Mouse (Mus musculus) liver, embryonic 12.5 days (tissue): Measurements from ENCODE around the gene Mmp11. TPM values are rescaled to one million over a fixed set of nuclear protein-coding genes. Genes with fewer than 3 reads are reported as not detected.

Source experiments
- ATAC-seq: fragments of 200-750 bp; cut with Nextera tagmentation; 2 replicates; pipeline ENCODE4 v1.8.0; 2017; ENCODE audit warnings: moderate number of reproducible peaks, mild to moderate bottlenecking, moderate library complexity
- H3K27ac ChIP-seq: fragments of 300-500 bp; sonication (generic); 2 replicates; pipeline ENCODE4 v1.5.1; 2016; ENCODE audit warnings: mild to moderate bottlenecking
- H3K27me3 ChIP-seq: fragments of 300-500 bp; sonication (generic); replicated peaks from 2 replicates; pipeline ENCODE4 v1.6.1; 2016; ENCODE audit warnings: mild to moderate bottlenecking, moderate library complexity
- H3K36me3 ChIP-seq: fragments of 300-500 bp; sonication (generic); 2 replicates; pipeline ENCODE4 v1.6.1; 2016; ENCODE audit warnings: mild to moderate bottlenecking, moderate library complexity
- H3K4me1 ChIP-seq: fragments of 300-500 bp; sonication (generic); 2 replicates; pipeline ENCODE4 v1.6.1; 2016
- H3K4me2 ChIP-seq: fragments of 300-500 bp; sonication (generic); 2 replicates; pipeline ENCODE4 v1.6.1; 2016; ENCODE audit warnings: mild to moderate bottlenecking, moderate library complexity
- H3K4me3 ChIP-seq: fragments of 300-500 bp; sonication (generic); 2 replicates; pipeline ENCODE4 v1.5.1; 2016; ENCODE audit warnings: mild to moderate bottlenecking, moderate library complexity
- H3K9ac ChIP-seq: fragments of 300-500 bp; sonication (generic); 2 replicates; pipeline ENCODE4 v1.6.1; 2016; ENCODE audit warnings: mild to moderate bottlenecking, moderate library complexity
- H3K9me3 ChIP-seq: fragments of 300-500 bp; sonication (generic); replicated peaks from 2 replicates; pipeline ENCODE4 v1.6.1; 2016; ENCODE audit warnings: mild to moderate bottlenecking, moderate library complexity
- WGBS: fragments of 180-500 bp; shearing (Covaris S2); methylation state at CpG from one replicate; pipeline ENCODE4 v1.1.7; 2016; ENCODE audit not compliant: insufficient replicate concordance; 5-methylcytosine and 5-hydroxymethylcytosine counted together
- polyA plus RNA-seq: library from polyadenylated mRNA; unstranded; fragments of >200 nt; fragmentation: Nextera tagmentation; extraction: Ambion mirVana; gene quantifications from 2 replicates; pipeline ENCODE4 v1.2.1, GENCODE M21; 2016

Mmp11 gene
- polyA plus RNA-seq, 1 experiment from 2014 or later, result 5.7 TPM

GRCm38 (mm10) chr10:75932891-75933290, 3.4 kb downstream of the Mmp11 start, which contains the start of gene Chchd10:
Gene Chchd10, plus strand, starts transcription at chr10:75933130.
- Histone ChIP-seq H3K4me3 (peak within 1 kb of the TSS; percentile 57), H3K9ac (peak within 1 kb of the TSS; percentile 65), H3K4me2 (peak within 1 kb of the TSS; percentile 85), H3K27me3 (peaks cover 64% of the 10 kb centered on the region), H3K4me1 (peaks cover 57% of the 10 kb centered on the region), H3K9me3 (no peaks in the 10 kb centered on the region), H3K27ac (no peak within 1 kb of the TSS), H3K36me3 (peaks cover 13% of the 10 kb centered on the region)
- no peak for ATAC-seq
- 36% methylated on average over 6 of the region's 6 CpGs for WGBS

GRCm38 (mm10) chr10:75932081-75932678, 4.1 kb downstream of the Mmp11 start:
- peaks cover 71% of the 10 kb centered on the region for H3K27me3 ChIP-seq
- peak overlapping the region; percentile 65 for H3K9ac ChIP-seq
- peak; percentile 20; the same call in 1 of the 2 replicates for ATAC-seq
- H3K4me1 ChIP-seq, result peaks cover 50% of the 10 kb centered on the region
- no peak overlapping the region for H3K27ac ChIP-seq
- peak overlapping the region; percentile 85 for H3K4me2 ChIP-seq
- no peaks in the 10 kb centered on the region for H3K9me3 ChIP-seq
- H3K36me3 ChIP-seq, result peaks cover 5% of the 10 kb centered on the region
- H3K4me3 ChIP-seq, result peak overlapping the region; percentile 57
- WGBS, result 2% methylated on average over 44 of the region's 44 CpGs

DNA sequence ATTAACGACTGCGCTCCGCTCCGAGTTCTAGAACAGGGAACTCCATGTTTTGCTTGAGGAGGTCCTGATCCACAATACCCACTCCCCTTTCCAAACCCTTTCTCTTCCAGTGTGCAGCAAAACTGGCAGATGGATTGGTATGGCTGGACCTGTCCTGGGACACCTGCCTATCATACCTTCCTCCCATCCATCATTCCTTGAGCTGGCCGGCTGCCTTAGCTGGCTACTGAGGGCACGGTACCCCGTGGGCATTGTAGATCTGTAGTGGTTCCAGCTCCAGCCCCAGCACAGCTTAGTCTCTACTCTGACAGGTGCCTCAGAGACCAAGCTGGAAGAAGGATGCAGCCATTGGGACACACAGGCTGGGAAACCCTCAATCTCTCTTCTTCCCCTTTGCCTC, 5.0 kb downstream of the Mmp11 start:
- whole genome bisulfite sequencing, result 31% methylated on average over 7 of the region's 7 CpGs
- ATAC-seq, result no peak
- Histone ChIP-seq H3K9ac (no peak overlapping the region), H3K27me3 (peaks cover 79% of the 10 kb centered on the region), H3K27ac (no peak overlapping the region), H3K36me3 (no peaks in the 10 kb centered on the region), H3K4me3 (no peak overlapping the region), H3K4me1 (peaks cover 41% of the 10 kb centered on the region), H3K9me3 (no peaks in the 10 kb centered on the region), H3K4me2 (peak overlapping the region; percentile 85)

DNA sequence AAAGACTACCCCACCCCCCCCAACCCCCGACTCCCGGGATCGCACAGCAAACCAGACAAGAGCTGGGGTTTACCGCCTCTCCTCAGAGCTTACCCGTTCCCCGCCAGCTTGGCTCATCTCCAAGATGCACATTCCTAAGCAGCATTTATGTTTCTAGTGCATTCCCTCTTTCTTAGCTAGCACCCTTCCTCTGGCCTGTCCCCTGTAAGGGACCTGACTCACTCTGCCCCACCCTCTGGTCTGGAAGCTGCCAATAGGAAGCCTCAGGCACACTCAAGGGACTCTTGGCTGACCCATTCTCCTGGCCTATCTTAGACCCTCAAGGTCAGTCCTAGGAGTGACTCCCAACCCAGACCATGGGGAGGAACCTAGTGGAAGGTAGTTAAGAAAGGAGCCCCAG, 6.0 kb downstream of the Mmp11 start:
- Histone ChIP-seq H3K4me1 (peaks cover 31% of the 10 kb centered on the region), H3K27me3 (peaks cover 89% of the 10 kb centered on the region), H3K36me3 (no peaks in the 10 kb centered on the region), H3K27ac (no peak overlapping the region), H3K9me3 (no peaks in the 10 kb centered on the region), H3K4me3 (no peak overlapping the region), H3K9ac (no peak overlapping the region), H3K4me2 (no peak overlapping the region)
- WGBS, result 53% methylated on average over 6 of the region's 6 CpGs
- ATAC-seq, result no peak

DNA sequence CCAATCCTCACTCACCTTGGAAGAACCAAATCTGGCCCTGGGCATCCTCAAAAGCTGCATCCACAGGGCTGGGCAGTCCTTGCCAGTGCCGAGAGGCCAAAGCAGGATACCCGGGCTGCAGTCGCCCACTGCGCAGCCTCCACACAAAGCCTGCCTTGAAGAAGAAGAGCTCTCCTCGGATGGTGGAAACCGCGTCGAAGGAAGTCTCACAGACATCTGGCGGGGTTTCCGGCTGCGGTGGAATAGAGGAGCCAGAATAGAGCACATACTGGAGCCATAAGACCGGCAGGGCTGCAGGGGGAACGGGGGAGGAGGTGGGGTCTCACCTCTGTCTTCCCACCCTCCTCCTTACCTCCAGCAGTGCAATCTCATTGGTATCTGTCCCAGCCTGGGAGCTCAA, 9.9 kb downstream of the Mmp11 start:
- no peak overlapping the region for H3K4me2 ChIP-seq
- ATAC-seq, result no peak
- 35% methylated on average over 13 of the region's 13 CpGs for WGBS
- 0 out of 2 replicates have a peak, but pooled peaks cover 6% of the 10 kb centered on the region for H3K36me3 ChIP-seq
- no peaks in the 10 kb centered on the region for H3K9me3 ChIP-seq
- H3K4me3 ChIP-seq, result no peak overlapping the region
- H3K4me1 ChIP-seq, result peaks cover 30% of the 10 kb centered on the region
- no peak overlapping the region for H3K27ac ChIP-seq
- H3K27me3 ChIP-seq, result peaks cover 63% of the 10 kb centered on the region
- no peak overlapping the region for H3K9ac ChIP-seq

DNA sequence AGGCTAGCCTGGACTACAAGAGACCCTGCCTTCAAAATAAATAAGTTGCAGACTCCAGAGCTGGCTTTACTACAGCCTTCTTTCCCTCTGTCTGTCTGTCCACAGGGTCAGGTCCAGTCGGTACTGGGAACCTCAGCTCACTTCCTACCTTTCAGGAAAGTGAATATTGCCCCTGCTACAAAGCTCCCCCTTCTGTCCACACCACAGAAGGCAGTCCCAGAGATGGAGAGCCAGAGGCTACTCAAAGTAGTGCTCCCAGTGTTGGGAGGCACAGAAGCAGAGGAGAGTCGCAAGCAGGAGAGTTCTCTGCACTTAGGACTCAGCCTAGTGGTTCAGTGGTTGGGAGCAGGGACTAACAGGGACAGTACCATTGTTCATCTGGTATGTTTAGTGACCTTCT, 12.0 kb downstream of the Mmp11 start:
- 52% methylated on average over 2 of the region's 2 CpGs for WGBS
- H3K9me3 ChIP-seq, result no peaks in the 10 kb centered on the region
- no peak for ATAC-seq
- H3K27ac ChIP-seq, result no peak overlapping the region
- peaks cover 43% of the 10 kb centered on the region for H3K27me3 ChIP-seq
- peaks cover 11% of the 10 kb centered on the region; the same call in 1 of the 2 replicates for H3K36me3 ChIP-seq
- H3K4me1 ChIP-seq, result peaks cover 34% of the 10 kb centered on the region
- no peak overlapping the region for H3K4me2 ChIP-seq
- H3K4me3 ChIP-seq, result no peak overlapping the region
- H3K9ac ChIP-seq, result no peak overlapping the region

- H3K4me1 ChIP-seq, result peaks cover 48% of the 10 kb centered on the region
- H3K27me3 ChIP-seq, result peaks cover 19% of the 10 kb centered on the region; the same call in 1 of the 2 replicates
- H3K4me2 ChIP-seq, result peak overlapping the region; percentile 96
- H3K9ac ChIP-seq, result peak overlapping the region; percentile 94
- H3K9me3 ChIP-seq, result no peaks in the 10 kb centered on the region
- 6% methylated on average over 22 of the region's 22 CpGs for WGBS
- ATAC-seq, result peak; percentile 47
- H3K27ac ChIP-seq, result peak overlapping the region; percentile 92
- H3K36me3 ChIP-seq, result peaks cover 35% of the 10 kb centered on the region
- H3K4me3 ChIP-seq, result peak overlapping the region; percentile 91
Measured at GRCm38 (mm10) chr10:75921726-75922560, 14.4 kb downstream of the Mmp11 start.

- under 1% methylated on average over 76 of the region's 76 CpGs for WGBS
Measured at GRCm38 (mm10) chr10:75921026-75921725, 15.1 kb downstream of the Mmp11 start, which contains the start of gene Smarcb1. Gene Smarcb1, minus strand, starts transcription at chr10:75921617.

DNA sequence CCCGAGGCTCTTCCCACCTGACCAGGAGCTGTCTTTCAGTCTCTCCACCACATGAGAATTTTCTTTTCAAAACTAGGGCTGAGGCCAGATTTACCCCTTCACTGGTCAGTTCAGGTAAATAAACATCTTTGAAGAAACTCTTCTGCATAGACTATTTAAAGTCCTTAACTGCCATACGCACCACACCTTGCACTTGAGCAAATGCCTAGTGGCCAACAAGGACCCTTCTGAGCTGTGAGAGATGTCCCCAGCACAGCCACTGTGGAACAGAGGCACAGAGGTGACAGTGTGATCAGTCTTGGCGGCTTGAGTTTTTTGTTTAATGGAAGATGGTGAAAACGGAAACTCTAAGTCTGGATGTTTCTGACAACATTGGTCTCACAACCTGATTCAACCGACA, 17.3 kb downstream of the Mmp11 start:
- no peaks in the 10 kb centered on the region for H3K9me3 ChIP-seq
- H3K4me2 ChIP-seq, result no peak overlapping the region
- H3K4me1 ChIP-seq, result peaks cover 48% of the 10 kb centered on the region
- H3K27me3 ChIP-seq, result no peaks in the 10 kb centered on the region
- WGBS, result 82% methylated on average over 5 of the region's 5 CpGs
- H3K27ac ChIP-seq, result no peak overlapping the region
- H3K9ac ChIP-seq, result no peak overlapping the region
- peaks cover 63% of the 10 kb centered on the region for H3K36me3 ChIP-seq
- no peak overlapping the region for H3K4me3 ChIP-seq
- no peak for ATAC-seq

More at GRCm38 (mm10) chr10:75921026-75921725, 15.1 kb downstream of the Mmp11 start, which contains the start of gene Smarcb1:
- Histone ChIP-seq H3K27me3 (peaks cover 11% of the 10 kb centered on the region; the same call in 1 of the 2 replicates), H3K4me3 (peak within 1 kb of the TSS; percentile 91), H3K9me3 (no peaks in the 10 kb centered on the region), H3K4me2 (peak within 1 kb of the TSS; percentile 96), H3K36me3 (peaks cover 42% of the 10 kb centered on the region), H3K9ac (peak within 1 kb of the TSS; percentile 94), H3K27ac (peak within 1 kb of the TSS; percentile 92), H3K4me1 (peaks cover 48% of the 10 kb centered on the region)
- peak; percentile 89 for ATAC-seq

DNA sequence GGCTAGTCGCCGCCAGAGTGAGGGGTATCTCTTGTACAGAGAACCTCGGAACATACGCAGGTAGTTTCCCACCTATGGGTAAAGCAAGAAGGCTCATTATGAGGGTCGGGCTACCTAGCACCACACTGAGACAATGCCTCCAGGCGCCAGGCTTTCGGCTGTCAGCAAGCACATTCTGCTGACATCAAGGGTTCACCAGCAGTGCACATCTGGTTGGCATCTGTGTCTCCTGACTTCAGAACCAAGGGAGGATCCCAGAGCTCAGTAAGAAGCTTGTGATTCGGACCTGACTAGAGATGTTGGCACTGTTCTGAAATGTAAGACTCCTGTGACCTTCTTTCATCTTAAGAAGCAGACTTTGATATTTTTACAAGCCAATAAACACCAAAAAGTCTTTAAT, 19.5 kb downstream of the Mmp11 start:
- Histone ChIP-seq H3K27me3 (no peaks in the 10 kb centered on the region), H3K4me3 (no peak overlapping the region), H3K36me3 (peaks cover 72% of the 10 kb centered on the region), H3K4me1 (peaks cover 42% of the 10 kb centered on the region), H3K9me3 (no peaks in the 10 kb centered on the region), H3K9ac (no peak overlapping the region), H3K4me2 (no peak overlapping the region), H3K27ac (no peak overlapping the region)
- 88% methylated on average over 8 of the region's 8 CpGs for WGBS
- ATAC-seq, result no peak

GRCm38 (mm10) chr10:75915557-75915956, 20.7 kb downstream of the Mmp11 start:
- peaks cover 36% of the 10 kb centered on the region for H3K4me1 ChIP-seq
- ATAC-seq, result no peak
- no peaks in the 10 kb centered on the region for H3K9me3 ChIP-seq
- no peak overlapping the region for H3K27ac ChIP-seq
- no peak overlapping the region for H3K9ac ChIP-seq
- H3K4me2 ChIP-seq, result no peak overlapping the region
- 75% methylated on average over 7 of the region's 7 CpGs for WGBS
- no peaks in the 10 kb centered on the region for H3K27me3 ChIP-seq
- H3K4me3 ChIP-seq, result no peak overlapping the region
- peaks cover 85% of the 10 kb centered on the region for H3K36me3 ChIP-seq
